Mouse (Mus musculus): ENCODE measurements around the gene Mapkapk3. TPM values are rescaled to one million over a fixed set of nuclear protein-coding genes. Genes with fewer than 3 reads are reported as not detected.
A peak's percentile ranks its signal among the peaks of the same experiment; 100 is the strongest.

Gene Mapkapk3
- 28.0 and 29.7 TPM in 2 replicates for polyA plus RNA-seq (2012; rRNA removed)

DNA sequence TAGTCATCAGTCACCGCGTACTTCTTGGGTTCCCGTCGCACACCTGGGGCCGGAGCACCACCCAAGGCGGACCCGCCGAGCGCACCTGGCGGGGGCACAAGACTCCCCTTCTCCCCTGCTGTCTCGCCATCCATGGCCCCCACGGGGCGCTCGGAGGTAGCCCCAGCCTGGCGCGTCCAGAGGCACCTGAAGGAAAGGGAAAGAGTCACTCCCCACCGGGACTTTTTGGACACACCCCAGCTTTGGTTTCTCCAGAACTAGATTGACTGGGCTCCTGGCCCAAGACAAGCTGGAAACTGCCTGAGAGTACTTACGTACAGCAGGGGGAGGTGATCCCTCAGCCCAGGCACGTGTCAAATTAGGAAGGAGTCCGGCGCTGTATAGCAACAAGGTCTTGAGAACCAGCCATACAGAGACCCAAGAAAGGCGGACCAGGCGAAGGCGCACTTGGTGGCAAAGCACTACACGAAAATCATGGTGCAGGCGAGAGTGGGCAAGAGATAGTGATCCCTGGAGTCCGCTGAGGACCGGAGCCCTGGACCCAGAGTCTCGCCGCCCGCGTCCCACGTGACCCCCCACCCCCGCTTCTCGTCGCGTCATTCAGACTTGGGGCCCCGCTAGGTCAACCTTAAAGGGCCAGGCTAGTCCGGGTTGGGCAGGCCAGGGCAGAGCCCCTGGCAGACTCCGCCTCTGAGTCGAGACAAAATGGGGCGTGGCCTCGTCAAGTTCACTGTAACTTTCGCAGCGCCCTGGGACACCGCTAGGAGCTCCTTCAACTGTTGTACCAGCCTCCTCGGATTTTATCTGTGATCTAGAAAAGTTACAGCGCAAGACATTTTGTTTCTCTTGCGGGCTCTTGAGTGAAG, at the start of gene Mapkapk3:
Gene Mapkapk3 (minus strand): TSS at position 667 of the 866 bp plus-strand sequence.
- H3K4me1 ChIP-seq (ENCODE audit: control insufficient read depth, insufficient read depth, insufficient read length): peaks cover 2% of the 10 kb centered on the region; the same call in 1 of the 2 replicates
- peak within 1 kb of the TSS; percentile 74 for H3K27ac ChIP-seq (ENCODE audit: insufficient read depth, low read length)
- TF ChIP-seq POLR2A (IDR thresholded peaks at IDR 0.05; ENCODE audit: low read depth, low read length) (no peak; the same call in 1 of the 2 replicates), CTCF (IDR thresholded peaks at IDR 0.05; ENCODE audit: extremely low read depth, insufficient read depth, insufficient read length, insufficient replicate concordance) (peak; percentile 39; the same call in 1 of the 2 replicates)
- peaks cover 2% of the 10 kb centered on the region; the same call in 1 of the 2 replicates for H3K36me3 ChIP-seq (ENCODE audit: control insufficient read depth, insufficient read depth, low read length)
- H3K27me3 ChIP-seq (ENCODE audit: control insufficient read depth, insufficient read depth, low read length): no peaks in the 10 kb centered on the region
- H3K4me3 ChIP-seq (ENCODE audit: extremely low read depth, insufficient read depth, insufficient read length): peak within 1 kb of the TSS; percentile 69
- peak; percentile 89 for DNase-seq (ENCODE audit: low read depth in 1 of 2, low spot score in 2 of 2)
- 1% methylated on average over 48 of the region's 49 CpGs for WGBS

DNA sequence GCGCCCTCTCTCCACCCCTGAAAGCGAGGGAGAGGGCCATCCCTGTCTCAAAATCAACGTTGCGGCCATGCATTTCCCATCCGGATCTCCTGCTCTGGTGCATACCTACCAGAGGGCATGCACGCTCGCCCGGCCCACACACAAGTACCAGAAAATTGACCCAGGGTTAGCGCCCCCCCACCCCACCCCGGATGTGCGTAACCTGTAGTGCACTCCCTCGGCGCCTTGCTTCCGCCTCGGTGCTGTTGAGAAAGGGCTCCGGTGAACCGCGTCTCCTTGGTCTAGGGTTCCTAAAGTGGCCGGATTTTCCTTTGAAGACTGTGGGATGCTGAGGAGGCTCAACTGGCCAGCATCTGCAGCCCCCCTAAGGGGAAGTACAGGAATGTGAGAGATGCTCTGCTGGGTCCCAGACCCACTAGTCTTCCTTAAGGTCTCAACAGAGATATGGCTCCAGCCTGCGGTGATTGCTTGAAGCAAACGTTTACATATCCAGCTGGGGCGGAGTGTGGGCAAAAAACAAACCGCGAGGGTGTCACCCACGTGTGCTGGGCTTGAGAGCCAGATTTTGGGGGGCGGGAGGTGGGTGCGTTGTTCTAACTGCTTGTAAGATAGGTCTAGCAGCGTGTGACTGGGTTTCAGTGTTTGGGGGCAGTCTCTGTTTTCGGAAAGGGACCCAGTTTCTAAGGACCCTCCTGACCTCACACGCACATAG, 48.7 kb upstream of the Mapkapk3 start, which contains the start of gene Hemk1:
Gene Hemk1 (minus strand): TSS at position 179 of the 712 bp plus-strand sequence.
- Histone ChIP-seq H3K4me1 (ENCODE audit: control insufficient read depth, insufficient read depth, insufficient read length) (peaks cover 4% of the 10 kb centered on the region; the same call in 1 of the 2 replicates), H3K36me3 (ENCODE audit: control insufficient read depth, insufficient read depth, low read length) (no peaks in the 10 kb centered on the region), H3K4me3 (ENCODE audit: extremely low read depth, insufficient read depth, insufficient read length) (peak within 1 kb of the TSS; percentile 60), H3K27ac (ENCODE audit: insufficient read depth, low read length) (peak within 1 kb of the TSS; percentile 68), H3K27me3 (ENCODE audit: control insufficient read depth, insufficient read depth, low read length) (no peaks in the 10 kb centered on the region)
- peak; percentile 16; the same call in 1 of the 2 replicates for TF ChIP-seq POLR2A (IDR thresholded peaks at IDR 0.05; ENCODE audit: low read depth, low read length)
- TF ChIP-seq CTCF (IDR thresholded peaks at IDR 0.05; ENCODE audit: extremely low read depth, insufficient read depth, insufficient read length, insufficient replicate concordance): no peak
- WGBS: 5% methylated on average over 30 of the region's 30 CpGs
- peak; percentile 73 to 75 for DNase-seq (ENCODE audit: low read depth in 1 of 2, low spot score in 2 of 2)

DNA sequence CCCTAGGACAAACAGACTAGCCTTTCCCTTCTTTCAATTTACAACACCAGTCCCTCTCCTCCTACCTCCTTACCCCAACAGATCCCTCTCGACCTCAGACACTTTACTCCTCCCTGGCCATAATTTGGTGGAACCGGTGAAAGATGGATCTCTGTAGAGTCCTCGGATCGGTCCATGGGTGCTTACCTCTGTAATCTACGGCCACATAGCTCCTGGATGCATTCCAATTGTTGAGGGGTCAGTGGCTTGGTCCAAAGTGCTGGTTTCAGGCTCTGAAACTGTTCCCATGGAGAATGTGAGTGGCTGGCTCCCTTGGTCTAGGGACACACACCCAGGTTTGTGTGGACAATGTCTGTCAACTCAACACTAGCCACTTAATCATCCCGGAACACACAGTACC, 46.7 kb upstream of the Mapkapk3 start:
- no peak for DNase-seq (ENCODE audit: low read depth in 1 of 2, low spot score in 2 of 2)
- TF ChIP-seq CTCF (IDR thresholded peaks at IDR 0.05; ENCODE audit: extremely low read depth, insufficient read depth, insufficient read length, insufficient replicate concordance): no peak
- TF ChIP-seq POLR2A (IDR thresholded peaks at IDR 0.05; ENCODE audit: low read depth, low read length): no peak
- Histone ChIP-seq H3K36me3 (ENCODE audit: control insufficient read depth, insufficient read depth, low read length) (no peaks in the 10 kb centered on the region), H3K27me3 (ENCODE audit: control insufficient read depth, insufficient read depth, low read length) (no peaks in the 10 kb centered on the region), H3K4me1 (ENCODE audit: control insufficient read depth, insufficient read depth, insufficient read length) (peaks cover 4% of the 10 kb centered on the region; the same call in 1 of the 2 replicates), H3K27ac (ENCODE audit: insufficient read depth, low read length) (no peak overlapping the region), H3K4me3 (ENCODE audit: extremely low read depth, insufficient read depth, insufficient read length) (no peak overlapping the region)
- 86% methylated on average over 6 of the region's 6 CpGs for WGBS

DNA sequence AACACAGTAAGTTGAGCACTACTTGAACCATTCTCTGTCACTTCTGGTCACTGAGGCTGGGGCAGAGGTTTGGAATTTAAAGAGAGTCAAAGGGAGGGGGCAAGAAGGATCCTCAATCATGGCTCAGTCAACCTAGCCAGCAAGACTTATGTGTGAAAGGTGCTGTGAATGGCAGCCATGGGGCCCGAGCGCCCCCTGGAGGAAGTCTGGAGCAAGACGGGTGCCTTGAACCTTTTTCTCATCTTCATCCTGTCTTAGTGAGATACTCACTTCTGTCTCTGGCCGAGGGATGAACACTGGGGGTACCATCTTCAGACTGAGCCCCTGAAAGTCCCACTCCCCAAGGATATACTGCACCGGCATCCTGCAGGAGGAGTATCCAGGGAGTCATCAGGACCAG, 46.2 kb upstream of the Mapkapk3 start:
- DNase-seq (ENCODE audit: low read depth in 1 of 2, low spot score in 2 of 2): peak; percentile 47 to 71
- TF ChIP-seq CTCF (IDR thresholded peaks at IDR 0.05; ENCODE audit: extremely low read depth, insufficient read depth, insufficient read length, insufficient replicate concordance) (peak; percentile 99), POLR2A (IDR thresholded peaks at IDR 0.05; ENCODE audit: low read depth, low read length) (no peak)
- Histone ChIP-seq H3K4me3 (ENCODE audit: extremely low read depth, insufficient read depth, insufficient read length) (no peak overlapping the region), H3K27ac (ENCODE audit: insufficient read depth, low read length) (no peak overlapping the region), H3K4me1 (ENCODE audit: control insufficient read depth, insufficient read depth, insufficient read length) (peaks cover 4% of the 10 kb centered on the region; the same call in 1 of the 2 replicates), H3K36me3 (ENCODE audit: control insufficient read depth, insufficient read depth, low read length) (no peaks in the 10 kb centered on the region), H3K27me3 (ENCODE audit: control insufficient read depth, insufficient read depth, low read length) (no peaks in the 10 kb centered on the region)
- 8% methylated on average over 5 of the region's 5 CpGs for WGBS

DNA sequence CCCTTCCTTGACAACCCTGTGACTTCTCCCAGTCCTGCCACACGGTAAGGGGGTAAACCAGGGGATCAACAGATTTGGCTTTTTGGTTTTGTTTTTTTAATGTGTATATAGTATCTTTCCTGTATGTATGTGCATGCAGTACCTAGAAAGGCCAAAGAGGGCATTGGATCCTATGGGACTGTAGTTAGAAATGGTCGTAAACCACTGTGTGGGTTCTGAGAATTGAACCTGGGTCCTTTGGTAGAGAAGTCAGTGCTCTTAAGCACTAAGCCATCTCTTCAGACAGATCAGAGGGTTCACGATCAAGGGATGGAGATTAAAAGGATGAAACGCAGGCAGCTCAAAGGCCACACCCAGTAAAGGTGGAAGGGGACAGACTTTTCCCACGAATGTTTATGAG, 45.4 kb upstream of the Mapkapk3 start:
- 74% methylated on average over 5 of the region's 5 CpGs for WGBS
- no peak for DNase-seq (ENCODE audit: low read depth in 1 of 2, low spot score in 2 of 2)
- H3K4me3 ChIP-seq (ENCODE audit: extremely low read depth, insufficient read depth, insufficient read length): no peak overlapping the region
- TF ChIP-seq CTCF (IDR thresholded peaks at IDR 0.05; ENCODE audit: extremely low read depth, insufficient read depth, insufficient read length, insufficient replicate concordance): no peak
- no peaks in the 10 kb centered on the region for H3K36me3 ChIP-seq (ENCODE audit: control insufficient read depth, insufficient read depth, low read length)
- H3K4me1 ChIP-seq (ENCODE audit: control insufficient read depth, insufficient read depth, insufficient read length): peaks cover 4% of the 10 kb centered on the region; the same call in 1 of the 2 replicates
- H3K27ac ChIP-seq (ENCODE audit: insufficient read depth, low read length): no peak overlapping the region
- H3K27me3 ChIP-seq (ENCODE audit: control insufficient read depth, insufficient read depth, low read length): no peaks in the 10 kb centered on the region

DNA sequence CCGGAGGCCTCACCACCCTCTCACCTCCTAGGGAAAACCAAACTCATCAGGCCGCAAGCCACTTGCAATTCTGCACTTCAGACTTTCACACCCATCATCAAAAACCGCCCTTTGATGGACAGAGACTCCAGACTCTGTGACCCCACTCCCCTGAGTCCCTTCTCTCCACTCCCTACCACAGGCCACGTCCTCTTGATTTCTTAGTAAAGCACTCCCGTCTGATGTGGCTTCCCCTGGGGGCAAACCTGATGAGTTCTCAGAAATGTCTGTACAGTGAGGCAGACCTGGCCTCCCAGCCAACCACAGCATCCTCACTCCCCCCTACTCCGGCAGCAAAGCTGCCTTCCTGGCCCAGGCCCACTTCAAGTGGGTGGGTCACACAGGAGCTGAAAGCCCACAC, 44.7 kb upstream of the Mapkapk3 start:
- peaks cover 4% of the 10 kb centered on the region; the same call in 1 of the 2 replicates for H3K4me1 ChIP-seq (ENCODE audit: control insufficient read depth, insufficient read depth, insufficient read length)
- no peak overlapping the region for H3K27ac ChIP-seq (ENCODE audit: insufficient read depth, low read length)
- TF ChIP-seq POLR2A (IDR thresholded peaks at IDR 0.05; ENCODE audit: low read depth, low read length) (no peak), CTCF (IDR thresholded peaks at IDR 0.05; ENCODE audit: extremely low read depth, insufficient read depth, insufficient read length, insufficient replicate concordance) (no peak)
- H3K27me3 ChIP-seq (ENCODE audit: control insufficient read depth, insufficient read depth, low read length): no peaks in the 10 kb centered on the region
- H3K4me3 ChIP-seq (ENCODE audit: extremely low read depth, insufficient read depth, insufficient read length): no peak overlapping the region
- WGBS: 30% methylated on average over 6 of the region's 6 CpGs
- H3K36me3 ChIP-seq (ENCODE audit: control insufficient read depth, insufficient read depth, low read length): no peaks in the 10 kb centered on the region
- peak; percentile 24 to 28 for DNase-seq (ENCODE audit: low read depth in 1 of 2, low spot score in 2 of 2)

Measured in spleen, adult 2 months (tissue).